Mouse (Mus musculus) cerebellum, adult 9-10 months (tissue): ENCODE measurements at regions not wholly inside any gene's neighbourhood (a gene's known extent, or its start where the extent isn't known, plus 50 kb on each side); places are given as distances from the start of the nearest gene placed in this dataset.
"Not testable (repeated sequence)": the region's sequence is repeated elsewhere in the genome, so short reads cannot be mapped to it uniquely, and the experiment has no call there.

Source experiments
- DNase-seq: peaks from one replicate; pipeline ENCODE4 v3.0.0; 2022

DNA sequence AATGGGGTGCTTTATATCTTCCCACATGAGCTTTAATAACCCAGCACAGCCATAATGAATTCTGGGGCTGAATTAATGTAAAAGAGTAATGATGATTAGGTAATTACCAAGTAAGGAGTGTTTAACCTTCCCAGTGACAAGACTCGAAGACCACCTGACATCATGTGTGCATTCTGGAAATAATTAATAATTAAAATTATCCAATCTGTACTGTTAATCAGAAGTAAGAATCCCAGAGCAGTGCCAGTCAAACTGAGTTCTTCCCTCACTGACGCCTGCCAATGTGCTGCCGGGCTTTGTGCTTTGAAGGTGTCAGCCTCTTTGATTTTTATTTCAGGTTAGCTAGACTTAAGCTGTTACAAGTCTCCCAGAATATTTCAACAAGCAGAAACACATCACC is 183.0 kb upstream of the Plxna2 start:
- no peak for DNase-seq

DNA sequence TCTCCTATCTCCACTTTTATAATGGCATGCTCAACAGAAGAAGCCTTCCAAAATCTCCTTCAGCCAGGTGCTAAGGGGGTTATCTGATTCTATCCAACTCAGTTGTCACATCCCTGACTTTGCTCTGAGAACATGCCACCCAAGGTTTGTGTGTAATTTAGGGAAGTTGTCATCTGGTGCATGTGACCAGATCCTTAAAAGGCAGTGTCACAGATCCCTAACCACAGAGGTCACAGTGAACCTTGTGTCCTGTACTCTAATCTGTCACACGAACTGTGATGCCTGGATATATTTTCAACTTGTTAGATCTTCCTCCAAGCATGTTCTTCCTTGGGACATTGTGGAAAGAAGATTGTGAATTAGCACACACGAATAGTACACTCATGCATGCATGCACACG is 189.4 kb upstream of the Plxna2 start:
- DNase-seq: no peak

DNA sequence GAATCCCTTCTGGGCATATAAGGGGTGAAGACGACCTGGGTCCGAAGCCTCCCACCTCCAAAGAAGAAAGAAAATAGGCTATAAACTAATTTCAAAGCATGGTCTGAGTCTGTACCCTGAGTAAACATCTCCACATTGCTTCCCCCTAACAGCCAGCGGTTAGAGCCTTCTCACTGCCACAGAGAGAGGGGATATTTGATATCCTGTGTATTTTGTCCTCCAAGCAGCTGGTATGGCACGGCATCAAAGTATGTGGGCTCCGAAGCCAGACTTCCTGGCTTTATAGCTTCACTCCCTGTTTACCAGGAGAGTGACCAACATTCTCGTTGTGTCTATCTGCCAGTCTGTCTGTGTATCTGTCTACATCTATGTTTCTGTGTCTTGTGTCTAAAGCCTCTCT is 191.7 kb upstream of the Plxna2 start:
- DNase-seq: no peak

DNA sequence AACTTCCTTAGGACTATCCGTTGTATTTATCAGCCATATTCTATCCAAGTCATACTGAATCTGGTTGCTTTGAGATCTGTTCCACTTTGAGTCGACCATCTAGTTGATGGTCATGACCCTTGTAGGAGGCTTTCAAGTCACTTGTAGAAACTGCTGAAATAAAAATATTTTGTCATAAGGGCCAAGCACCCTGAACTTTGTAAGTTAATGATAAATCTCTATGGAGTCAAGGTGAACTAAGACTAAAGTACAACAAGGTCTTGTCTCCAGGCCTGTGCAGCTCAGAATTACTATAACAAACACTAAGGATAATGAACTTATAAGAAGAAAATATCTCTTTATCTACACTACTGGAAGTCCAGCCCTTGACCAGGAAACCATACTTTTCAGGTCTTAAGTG is 193.8 kb upstream of the Plxna2 start:
- DNase-seq: no peak

DNA sequence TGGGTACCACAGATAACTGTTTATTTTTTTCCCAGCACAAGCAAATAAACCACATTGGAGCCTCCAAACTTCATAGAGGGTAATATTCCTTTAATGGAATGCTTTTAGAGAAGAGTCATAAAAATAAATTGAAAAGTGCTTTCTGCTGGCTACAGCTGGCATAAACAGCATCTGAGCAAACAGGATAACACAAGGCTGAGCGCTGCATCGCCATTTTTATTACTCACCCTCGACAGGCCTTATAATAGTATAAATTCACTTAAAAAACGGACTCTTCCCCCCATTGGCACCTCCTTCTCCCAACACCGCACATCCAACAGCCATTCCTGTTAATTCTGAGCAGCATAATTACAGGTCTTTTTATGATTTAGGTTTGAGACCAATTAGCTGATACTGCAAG is 205.8 kb upstream of the Plxna2 start:
- DNase-seq: no peak

DNA sequence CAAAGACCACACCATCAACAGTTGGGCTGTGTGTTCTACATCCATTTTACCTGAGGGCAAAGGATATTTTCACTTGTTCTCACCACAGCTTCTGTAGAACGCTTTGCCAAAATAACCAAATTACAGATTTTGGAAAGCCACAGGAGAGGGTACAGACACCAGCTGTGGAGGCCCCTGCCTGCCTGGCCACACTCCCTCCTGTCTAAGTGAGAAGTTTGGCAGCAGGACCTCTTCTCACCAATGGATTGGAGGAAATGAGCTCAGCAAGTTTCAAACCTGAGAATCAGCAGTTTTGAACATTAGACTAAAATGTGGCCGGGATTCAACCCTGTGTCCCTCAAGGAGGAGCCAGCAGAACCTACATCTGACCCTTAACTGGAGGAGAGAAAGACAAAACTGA is 206.2 kb upstream of the Plxna2 start:
- no peak for DNase-seq

DNA sequence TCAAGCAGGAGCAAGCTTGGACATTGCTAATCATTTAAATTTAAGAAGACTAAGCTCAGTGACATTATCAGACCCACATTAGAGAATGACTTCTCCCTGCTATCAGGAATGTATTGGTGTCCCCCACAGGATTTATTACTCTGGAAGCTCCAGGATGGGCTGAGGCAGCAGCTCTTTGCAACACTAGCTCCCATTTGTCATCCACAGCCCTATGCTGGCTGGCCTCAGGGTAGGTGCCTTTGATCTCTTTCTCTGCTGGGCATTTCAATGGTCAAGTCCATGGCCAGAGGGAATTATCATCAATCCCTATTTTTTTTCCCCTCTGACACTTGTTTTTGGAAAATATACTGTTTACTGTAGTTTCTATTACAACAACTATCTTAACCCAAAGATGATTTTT is 218.7 kb upstream of the Plxna2 start:
- DNase-seq: no peak

DNA sequence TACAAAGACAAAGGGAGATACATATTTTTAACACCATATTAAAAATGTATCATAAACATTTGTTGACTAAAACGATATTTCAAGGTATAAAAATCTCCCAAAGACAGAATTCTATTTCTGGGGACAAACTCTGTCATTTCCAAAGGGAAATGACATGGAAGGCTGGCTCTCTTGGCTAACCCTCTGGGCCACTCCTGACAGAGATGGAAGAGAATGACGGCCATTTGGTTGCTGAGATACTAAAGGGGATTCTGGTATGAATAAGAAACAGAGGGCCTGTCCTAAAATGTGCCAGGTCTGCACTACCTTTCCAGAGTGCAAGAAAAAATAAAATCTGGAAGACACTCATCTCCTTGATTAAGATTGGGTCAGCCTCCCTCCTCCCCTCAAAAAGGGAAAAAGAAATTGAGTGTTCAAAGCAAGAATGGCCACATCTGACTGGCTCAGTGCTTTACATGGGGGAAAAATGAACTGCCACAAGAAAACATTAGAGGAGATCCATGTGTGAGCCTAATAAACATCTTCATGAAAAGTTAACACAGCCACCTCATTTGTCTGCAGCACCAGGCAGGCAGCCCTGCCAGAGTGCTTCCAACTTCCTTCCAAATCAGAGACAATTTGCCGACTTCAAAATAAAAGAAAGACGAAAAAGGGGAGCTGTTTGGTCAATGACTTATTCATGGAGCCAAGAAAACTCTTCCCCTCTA is 221.1 kb upstream of the Plxna2 start:
- DNase-seq: no peak

DNA sequence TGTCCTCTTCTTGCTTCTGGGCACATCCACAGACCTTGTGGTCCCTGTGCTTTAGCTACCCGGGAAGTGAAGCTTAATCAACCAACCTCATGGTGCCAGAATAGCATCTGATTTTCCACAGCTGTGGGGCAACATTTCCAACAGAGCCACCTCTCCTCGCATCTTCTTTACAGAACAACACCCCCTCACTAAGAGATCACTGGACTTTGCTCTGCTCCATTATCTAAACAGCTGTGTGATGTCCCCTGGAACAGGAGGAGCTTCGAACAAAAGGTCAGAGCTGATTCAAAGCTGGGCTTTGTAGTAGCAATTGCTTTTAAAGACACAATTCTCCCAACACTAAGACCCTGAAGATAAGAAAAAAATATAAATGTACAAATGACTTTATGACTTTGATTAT is 224.3 kb upstream of the Plxna2 start:
- no peak for DNase-seq

DNA sequence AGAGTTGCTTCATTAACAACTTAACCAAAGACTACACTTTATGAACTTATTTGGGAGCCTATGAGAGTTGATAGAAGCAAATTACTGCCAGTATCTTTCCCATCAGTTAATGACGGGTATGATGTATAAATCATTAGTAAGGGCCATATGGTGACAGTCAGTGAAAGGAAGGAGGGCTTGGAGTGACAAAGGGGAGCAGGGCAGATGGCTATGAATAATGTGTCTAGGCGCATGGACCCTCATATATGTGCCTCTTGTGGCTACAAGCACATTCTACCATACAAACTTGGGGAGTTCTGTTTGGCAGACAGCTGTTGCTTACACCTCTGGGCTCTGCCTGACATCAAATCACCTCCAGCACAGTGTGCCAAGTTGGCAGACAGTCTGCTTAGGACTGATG is 227.8 kb upstream of the Plxna2 start:
- no peak for DNase-seq

DNA sequence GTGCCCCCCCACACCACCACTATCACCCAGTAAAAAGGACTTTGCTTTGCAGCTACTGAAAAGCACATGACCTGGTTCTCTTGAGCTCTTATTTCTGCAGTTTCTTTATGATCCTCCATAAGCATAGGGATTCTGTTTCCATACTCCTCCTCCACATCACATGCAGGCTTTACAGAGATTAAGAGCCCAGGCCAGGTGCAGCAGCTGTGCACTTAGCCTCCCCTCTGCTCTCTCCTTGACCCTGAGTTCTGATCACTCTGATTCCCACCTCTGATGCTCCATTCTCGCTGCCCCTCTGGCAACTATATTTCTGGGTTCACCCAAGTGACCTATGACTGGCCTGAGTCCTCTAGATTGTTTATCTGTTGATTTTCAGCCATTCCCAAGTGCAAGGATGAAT is 239.9 kb upstream of the Plxna2 start:
- no peak for DNase-seq

DNA sequence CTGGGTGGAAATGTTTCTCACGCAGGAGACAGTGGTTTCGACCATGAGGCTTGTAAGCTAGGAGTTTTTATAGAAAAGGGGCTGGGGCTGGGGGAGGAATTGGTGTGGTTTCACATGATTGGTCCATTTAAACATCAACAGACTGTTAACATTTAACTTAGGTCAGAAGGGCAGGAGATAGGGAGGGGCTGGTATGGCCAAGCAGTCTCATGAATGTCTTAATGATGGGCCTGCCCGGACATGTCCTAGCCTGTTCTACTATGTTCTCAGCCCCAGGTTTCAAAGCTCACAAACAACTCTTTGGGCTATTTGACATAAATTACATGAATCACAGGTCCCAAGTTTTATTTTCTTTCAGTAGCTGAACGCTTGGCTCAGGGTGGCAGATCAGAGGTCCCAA is 244.5 kb upstream of the Plxna2 start:
- DNase-seq: not testable (repeated sequence)

DNA sequence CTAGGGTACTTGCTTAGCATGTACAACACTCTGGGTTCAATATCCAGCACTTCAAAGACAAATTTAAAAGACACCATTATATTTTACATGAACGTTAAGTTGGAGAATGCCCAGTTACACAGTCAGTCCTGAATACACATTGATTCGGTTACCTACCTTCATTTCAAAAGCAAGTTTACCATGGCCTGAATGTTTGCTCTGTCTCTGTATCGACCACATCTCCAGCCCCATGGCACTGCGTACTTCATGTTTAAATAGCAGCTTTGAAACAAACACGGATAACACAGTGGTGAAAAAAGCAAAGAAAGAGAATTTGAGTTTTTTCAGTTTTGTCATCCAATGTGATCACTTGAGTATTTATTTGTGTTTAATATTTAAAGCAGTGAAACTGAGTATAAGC is 254.1 kb upstream of the Plxna2 start:
- DNase-seq: no peak

DNA sequence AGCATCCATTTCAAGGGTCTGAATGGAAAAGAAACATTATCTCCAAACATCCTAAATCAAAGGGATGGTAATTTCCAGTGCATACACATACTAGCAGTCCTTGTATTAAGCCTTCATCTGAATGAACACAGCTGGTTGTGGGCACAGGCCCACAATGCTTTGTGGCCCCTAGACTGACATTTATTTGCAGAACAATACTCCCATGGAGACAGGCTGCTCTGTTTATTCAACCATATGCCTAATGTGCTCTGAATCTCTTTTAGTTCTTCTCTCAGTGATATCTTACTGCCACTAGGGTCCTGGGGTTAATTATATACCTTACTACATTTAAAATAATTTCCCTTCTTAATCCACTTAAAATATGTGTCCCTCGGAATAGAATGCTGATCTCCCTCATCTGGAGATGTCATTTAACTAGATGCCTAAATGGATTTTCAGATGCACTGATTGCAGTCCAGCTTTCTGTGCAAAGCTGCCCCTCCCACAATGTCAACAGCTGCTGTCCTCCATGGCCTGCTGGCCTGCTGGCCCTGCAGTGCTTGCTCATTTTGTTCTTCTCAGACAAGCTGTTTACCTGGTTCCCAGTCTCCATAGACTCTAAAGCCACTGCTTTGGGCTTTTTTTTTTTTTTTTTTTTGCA is 254.8 kb upstream of the Plxna2 start:
- no peak for DNase-seq

DNA sequence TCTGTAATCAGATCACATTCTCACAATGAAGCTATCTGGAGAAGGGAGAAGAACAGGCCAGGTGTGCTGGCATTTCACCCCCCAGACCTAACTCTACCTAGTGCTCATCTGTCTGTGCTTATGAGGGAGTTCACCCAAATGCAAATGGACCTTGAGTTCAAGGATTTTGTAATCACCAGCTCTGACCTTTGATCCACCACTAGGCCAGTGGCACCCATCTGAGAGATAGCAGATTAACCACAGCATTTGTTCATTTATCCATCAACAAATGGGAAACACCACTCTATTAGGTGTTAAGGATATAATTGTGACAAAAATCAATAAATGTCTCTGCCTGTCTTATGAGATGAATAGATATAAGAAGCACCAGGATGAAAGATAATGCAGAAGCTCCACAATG is 255.7 kb upstream of the Plxna2 start:
- DNase-seq: no peak

DNA sequence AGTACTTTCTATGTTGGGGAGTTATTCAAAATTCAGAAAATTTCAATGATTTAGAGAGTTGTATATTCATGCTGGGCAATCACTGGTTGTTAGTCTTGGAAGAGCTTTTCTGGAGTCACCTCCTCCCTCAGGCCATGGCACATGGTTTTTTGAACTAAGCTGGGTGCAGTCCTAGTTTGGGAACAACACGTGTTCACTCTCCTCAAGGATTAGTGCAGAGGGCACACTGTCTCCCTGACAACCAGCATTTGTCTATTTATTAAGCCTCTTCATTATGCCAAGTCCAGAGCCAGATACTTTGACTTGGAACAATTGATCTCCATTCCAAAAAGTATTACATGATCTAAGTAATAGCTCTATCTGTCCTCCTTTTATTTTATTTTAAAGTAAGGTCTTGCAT is 256.7 kb upstream of the Plxna2 start:
- DNase-seq: peak; percentile 12

DNA sequence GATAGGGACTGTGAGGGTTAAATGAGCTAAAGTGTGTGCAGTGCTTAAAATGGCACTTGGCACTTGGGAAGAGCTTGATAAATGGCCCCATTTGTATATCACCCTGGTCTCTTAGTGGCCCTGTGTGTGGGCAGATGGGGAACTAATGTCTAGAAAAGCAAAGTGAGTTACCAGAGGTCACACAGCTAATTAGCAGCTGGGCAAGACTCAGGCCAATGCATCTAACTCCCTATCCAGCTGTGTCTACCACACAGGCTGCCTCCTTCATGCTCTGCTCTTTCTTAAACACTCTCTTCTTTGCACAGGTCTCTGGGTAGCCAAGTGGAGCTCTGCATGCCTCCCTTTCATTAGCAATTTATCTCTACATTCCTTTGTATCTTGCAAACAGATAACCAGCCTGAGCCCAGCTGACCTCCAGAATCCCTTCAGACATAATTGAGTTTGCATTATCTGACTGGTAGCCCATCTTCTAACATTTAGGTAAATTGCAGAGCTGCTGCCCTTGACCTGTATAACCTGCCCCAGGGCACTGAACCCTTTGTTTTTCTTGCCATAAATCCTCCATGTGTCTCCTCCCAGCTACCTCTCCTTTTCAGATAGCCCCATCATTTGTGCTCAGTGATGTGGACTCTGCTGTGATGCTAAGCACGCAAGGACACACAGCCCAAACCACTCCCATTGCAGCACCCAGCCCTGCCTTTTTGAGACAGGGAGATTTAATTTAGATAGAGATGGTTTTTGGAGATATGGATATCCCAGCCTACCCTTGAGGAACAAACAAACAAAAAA is 263.5 kb upstream of the Plxna2 start:
- DNase-seq: no peak

DNA sequence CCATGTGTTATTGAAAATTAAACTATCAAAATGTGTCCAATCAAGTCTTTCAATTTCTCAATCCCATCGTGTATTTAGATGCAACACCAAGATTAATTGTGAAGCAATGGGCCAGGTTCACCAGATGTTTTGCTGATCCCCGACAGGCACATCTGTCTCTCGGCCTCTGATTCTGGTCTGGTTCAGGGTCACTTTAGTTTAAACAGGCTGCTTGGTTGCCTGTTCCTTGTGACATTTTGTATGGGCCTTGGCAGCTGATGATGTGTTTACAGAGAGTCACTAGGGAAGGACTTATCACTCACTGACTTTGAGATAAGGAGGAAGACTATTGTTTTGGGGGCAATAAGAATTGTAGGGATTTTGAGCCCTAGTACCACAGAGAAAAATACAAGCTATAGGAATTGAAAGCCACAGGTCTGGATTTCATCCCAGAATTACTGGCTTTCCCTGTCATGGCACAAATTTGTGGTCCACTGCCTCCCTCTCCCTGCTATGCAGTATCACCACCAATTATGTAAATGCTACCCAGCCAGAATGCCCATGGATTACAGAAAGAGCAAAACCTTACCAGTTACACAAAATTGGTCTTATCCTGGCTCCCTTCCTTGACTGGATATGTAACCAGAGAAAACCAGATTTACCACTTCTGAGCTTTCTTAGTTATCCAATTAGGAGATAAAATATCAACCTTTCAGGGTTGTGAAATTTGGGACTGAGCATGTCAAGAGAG is 272.5 kb upstream of the Plxna2 start:
- no peak for DNase-seq

DNA sequence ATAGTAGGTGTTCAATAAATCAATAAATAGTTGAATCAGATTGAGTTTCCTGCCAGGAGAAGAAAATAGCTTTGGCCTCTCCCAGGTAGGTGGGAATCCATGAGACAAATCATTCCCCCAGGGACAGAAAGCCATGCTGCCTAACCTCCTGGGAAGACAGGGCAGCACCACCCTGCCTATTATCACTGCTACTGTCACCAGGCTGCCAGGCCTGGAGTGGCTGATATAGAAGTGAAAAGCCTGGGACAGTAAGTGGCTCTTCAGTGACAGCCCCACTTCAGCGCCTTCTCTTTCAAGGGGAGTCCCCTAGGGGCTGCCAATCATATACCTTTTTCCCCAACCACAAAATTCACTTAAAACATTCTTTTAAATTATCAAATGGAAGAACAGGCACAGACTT is 275.4 kb upstream of the Plxna2 start:
- no peak for DNase-seq

DNA sequence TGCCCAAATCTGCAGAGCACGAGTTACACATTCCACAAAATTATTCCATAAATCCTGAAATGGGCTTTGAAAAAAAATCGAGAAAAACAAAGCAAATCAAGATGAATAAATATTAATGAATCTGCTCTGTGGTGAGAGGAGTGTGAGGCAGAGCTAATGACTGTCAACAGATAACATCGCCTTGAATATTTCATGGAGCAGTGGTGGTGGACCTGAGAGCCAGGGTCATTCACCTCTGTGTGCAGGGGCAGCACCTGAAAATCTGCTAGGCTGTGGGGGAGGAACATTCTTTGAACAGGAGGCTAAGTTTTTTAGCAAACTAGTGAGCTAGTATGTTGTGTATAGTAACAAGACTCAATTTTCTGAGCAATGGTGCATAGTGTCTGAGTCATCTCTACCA is 276.3 kb upstream of the Plxna2 start:
- DNase-seq: no peak

DNA sequence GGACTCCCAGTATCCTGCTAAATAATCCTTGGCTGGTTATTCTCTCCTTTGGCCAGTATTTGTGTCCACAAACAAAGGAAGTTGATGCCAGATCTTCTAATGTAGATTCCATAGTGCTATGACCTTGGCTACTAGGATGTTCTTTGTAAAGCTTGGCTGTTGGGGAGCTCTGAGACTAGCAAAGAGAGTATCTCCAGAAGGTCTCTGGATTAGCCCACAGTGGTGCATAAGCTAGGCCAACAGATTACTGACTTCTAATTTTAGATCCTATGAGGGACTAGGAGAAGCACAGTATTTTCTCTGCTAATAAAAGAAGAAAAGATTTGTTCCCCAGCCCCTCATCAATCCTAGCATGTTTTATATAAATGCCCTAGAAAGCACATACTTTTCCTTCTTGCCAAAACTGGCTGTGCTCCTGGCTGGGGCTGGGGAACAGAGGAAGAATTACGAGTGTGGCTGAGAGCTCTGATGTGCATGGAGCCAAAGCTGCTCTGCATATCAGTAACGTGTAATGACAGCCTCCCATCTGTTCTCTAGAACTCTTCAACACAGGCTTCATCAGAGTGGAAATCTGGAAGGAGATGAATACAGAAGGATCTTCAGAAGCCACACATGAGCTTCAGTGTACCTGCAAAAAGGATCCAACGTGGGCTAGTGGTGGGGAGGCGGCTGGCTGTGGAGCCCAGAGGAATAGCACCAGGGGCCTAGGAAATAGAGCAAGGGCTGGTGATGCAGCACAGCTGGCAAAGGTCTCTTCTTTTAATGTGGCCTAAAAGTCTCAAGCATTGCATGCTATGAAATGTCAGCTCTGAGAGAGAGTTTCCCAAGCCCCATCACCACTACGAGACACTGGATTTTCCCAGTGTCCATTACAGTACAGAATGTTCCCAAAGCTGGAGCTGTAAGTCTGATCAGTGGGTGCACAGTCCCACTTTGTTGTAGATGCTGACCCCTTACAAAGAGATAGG is 283.0 kb upstream of the Plxna2 start:
- peak; percentile 67 for DNase-seq

DNA sequence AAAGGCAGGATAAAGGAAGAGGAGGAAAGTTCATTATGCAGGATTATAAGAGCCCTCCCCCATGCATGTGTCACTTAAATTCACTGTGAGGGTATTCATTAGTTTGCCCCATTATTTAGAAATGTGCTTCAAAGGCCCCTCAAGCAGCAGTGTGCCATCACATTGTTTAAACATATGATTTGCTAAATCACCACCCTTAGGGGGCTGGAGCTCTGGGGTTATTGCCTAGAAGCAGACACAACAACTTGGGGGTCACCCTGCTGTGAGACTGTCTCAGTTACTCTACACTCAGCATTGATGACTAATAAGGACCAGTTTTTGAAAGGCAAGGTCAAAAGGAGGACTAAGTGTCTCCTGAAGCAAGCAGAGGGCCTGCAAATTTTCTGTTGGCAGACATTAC is 285.4 kb upstream of the Plxna2 start:
- no peak for DNase-seq
